Mouse (Mus musculus) heart, embryonic 12.5 days (tissue): ENCODE results near the gene Bmpr2. TPM values are rescaled to one million over a fixed set of nuclear protein-coding genes. Genes with fewer than 3 reads are reported as not detected.
"Not testable (repeated sequence)": the region's sequence is repeated elsewhere in the genome, so short reads cannot be mapped to it uniquely, and the experiment has no call there.

Experiments used
- ATAC-seq: fragments of 200-750 bp; cut with Nextera tagmentation; 2 replicates; pipeline ENCODE4 v1.8.0; 2017; ENCODE audit warnings: moderate TSS enrichment, moderate library complexity; ENCODE audit not compliant: insufficient number of reproducible peaks, low FRiP score
- H3K27ac ChIP-seq: fragments of 300-500 bp; sonication (generic); 2 replicates; pipeline ENCODE4 v1.5.1; 2016; ENCODE audit warnings: mild to moderate bottlenecking, moderate library complexity; ENCODE audit not compliant: poor library complexity, severe bottlenecking
- H3K27me3 ChIP-seq: fragments of 300-500 bp; sonication (generic); replicated peaks from 2 replicates; pipeline ENCODE4 v1.6.1; 2016; ENCODE audit warnings: mild to moderate bottlenecking, moderate library complexity
- H3K36me3 ChIP-seq: fragments of 300-500 bp; sonication (generic); 2 replicates; pipeline ENCODE4 v1.6.1; 2016; ENCODE audit warnings: mild to moderate bottlenecking, moderate library complexity
- H3K4me1 ChIP-seq: fragments of 300-500 bp; sonication (generic); replicated peaks from 2 replicates; pipeline ENCODE4 v1.6.1; 2016; ENCODE audit warnings: mild to moderate bottlenecking
- H3K4me2 ChIP-seq: fragments of 300-500 bp; sonication (generic); 2 replicates; pipeline ENCODE4 v1.6.1; 2016; ENCODE audit warnings: mild to moderate bottlenecking, moderate library complexity
- H3K4me3 ChIP-seq: fragments of 300-500 bp; sonication (generic); 2 replicates; pipeline ENCODE4 v1.5.1; 2016; ENCODE audit warnings: mild to moderate bottlenecking
- H3K9ac ChIP-seq: fragments of 300-500 bp; sonication (generic); 2 replicates; pipeline ENCODE4 v1.6.1; 2016; ENCODE audit warnings: mild to moderate bottlenecking, moderate library complexity
- H3K9me3 ChIP-seq: fragments of 300-500 bp; sonication (generic); replicated peaks from 2 replicates; pipeline ENCODE4 v1.6.1; 2016; ENCODE audit warnings: mild to moderate bottlenecking, moderate library complexity
- WGBS: fragments of 180-500 bp; shearing (Covaris S2); methylation state at CpG from one replicate; pipeline ENCODE4 v1.1.7; 2016; 5-methylcytosine and 5-hydroxymethylcytosine counted together
- polyA plus RNA-seq: library from polyadenylated mRNA; unstranded; fragments of >200 nt; fragmentation: Nextera tagmentation; extraction: Ambion mirVana; gene quantifications from 2 replicates; pipeline ENCODE4 v1.2.1, GENCODE M21; 2016

Bmpr2 gene
- 8.7 and 11.1 TPM in 2 replicates for polyA plus RNA-seq

GRCm38 (mm10) chr1:59763164-59763768 lies at the start of gene Bmpr2:
TSS of gene Bmpr2 (plus strand) at chr1:59763400.
- peak within 1 kb of the TSS; percentile 90 for H3K9ac ChIP-seq
- H3K4me3 ChIP-seq = peak within 1 kb of the TSS; percentile 79
- H3K36me3 ChIP-seq = 0 out of 2 replicates have a peak, but pooled peaks cover 2% of the 10 kb centered on the region
- under 1% methylated on average over 65 of the region's 75 CpGs for WGBS
- ATAC-seq = peak; percentile 92
- H3K4me1 ChIP-seq = peaks cover 8% of the 10 kb centered on the region; the same call in 1 of the 2 replicates
- H3K27ac ChIP-seq = peak within 1 kb of the TSS; percentile 99
- H3K9me3 ChIP-seq = no peaks in the 10 kb centered on the region
- no peaks in the 10 kb centered on the region for H3K27me3 ChIP-seq
- H3K4me2 ChIP-seq = peak within 1 kb of the TSS; percentile 84

GRCm38 (mm10) chr1:59719900-59720299 lies 43.3 kb upstream of the Bmpr2 start:
- H3K27me3 ChIP-seq = no peaks in the 10 kb centered on the region
- peaks cover 8% of the 10 kb centered on the region; the same call in 1 of the 2 replicates for H3K4me1 ChIP-seq
- WGBS = 40% methylated on average over 4 of the region's 4 CpGs
- H3K27ac ChIP-seq = no peak overlapping the region; the same call in 1 of the 2 replicates
- H3K9me3 ChIP-seq = no peaks in the 10 kb centered on the region
- no peak overlapping the region for H3K9ac ChIP-seq
- H3K4me3 ChIP-seq = no peak overlapping the region
- H3K4me2 ChIP-seq = no peak overlapping the region
- H3K36me3 ChIP-seq = peaks cover 52% of the 10 kb centered on the region
- no peak for ATAC-seq

DNA sequence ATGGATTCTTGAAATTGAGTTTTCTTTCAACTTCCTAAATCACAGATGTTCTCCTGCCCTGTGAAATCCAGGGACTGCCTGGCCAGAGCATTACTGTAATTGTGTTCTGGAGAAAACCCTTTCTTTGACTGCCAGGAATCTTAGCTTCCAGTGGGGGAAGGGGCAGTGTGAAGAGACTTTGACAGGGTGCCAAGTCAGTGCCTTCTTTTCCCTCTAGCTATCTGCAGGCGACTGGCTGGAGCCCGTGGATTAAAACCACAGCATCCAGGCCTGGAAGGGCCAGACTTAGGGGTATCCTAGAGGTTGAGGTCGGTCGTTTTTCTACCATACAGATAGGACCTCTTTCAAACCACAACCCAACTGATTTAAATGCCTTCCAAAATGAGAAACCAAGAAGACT lies 37.5 kb upstream of the Bmpr2 start:
- peaks cover 10% of the 10 kb centered on the region for H3K36me3 ChIP-seq
- H3K27ac ChIP-seq = peak overlapping the region; percentile 5; the same call in 1 of the 2 replicates
- H3K4me2 ChIP-seq = peak overlapping the region; percentile 16; the same call in 1 of the 2 replicates
- no peak overlapping the region for H3K4me3 ChIP-seq
- H3K4me1 ChIP-seq = peaks cover 8% of the 10 kb centered on the region
- 23% methylated on average over 4 of the region's 4 CpGs for WGBS
- H3K9me3 ChIP-seq = no peaks in the 10 kb centered on the region
- ATAC-seq = peak; percentile 45; the same call in 1 of the 2 replicates
- H3K27me3 ChIP-seq = no peaks in the 10 kb centered on the region
- no peak overlapping the region for H3K9ac ChIP-seq

GRCm38 (mm10) chr1:59730106-59730505 lies 33.1 kb upstream of the Bmpr2 start:
- H3K27me3 ChIP-seq = no peaks in the 10 kb centered on the region
- H3K4me2 ChIP-seq = no peak overlapping the region
- H3K36me3 ChIP-seq = no peaks in the 10 kb centered on the region
- no peak for ATAC-seq
- peaks cover 8% of the 10 kb centered on the region for H3K4me1 ChIP-seq
- 86% methylated on average over 8 of the region's 8 CpGs for WGBS
- H3K4me3 ChIP-seq = no peak overlapping the region
- no peak overlapping the region for H3K27ac ChIP-seq
- H3K9me3 ChIP-seq = no peaks in the 10 kb centered on the region
- H3K9ac ChIP-seq = no peak overlapping the region

GRCm38 (mm10) chr1:59730737-59731136 lies 32.5 kb upstream of the Bmpr2 start:
- ATAC-seq = no peak
- WGBS = 88% methylated on average over 4 of the region's 4 CpGs
- Histone ChIP-seq H3K9ac (no peak overlapping the region), H3K4me2 (no peak overlapping the region), H3K36me3 (no peaks in the 10 kb centered on the region), H3K9me3 (no peaks in the 10 kb centered on the region), H3K27me3 (no peaks in the 10 kb centered on the region), H3K4me3 (no peak overlapping the region), H3K4me1 (peaks cover 3% of the 10 kb centered on the region), H3K27ac (no peak overlapping the region)

- H3K27me3 ChIP-seq = no peaks in the 10 kb centered on the region
- no peaks in the 10 kb centered on the region for H3K36me3 ChIP-seq
- no peak overlapping the region for H3K27ac ChIP-seq
- no peak for ATAC-seq
- no peak overlapping the region for H3K4me3 ChIP-seq
- no peaks in the 10 kb centered on the region for H3K4me1 ChIP-seq
- no peaks in the 10 kb centered on the region for H3K9me3 ChIP-seq
- WGBS = 64% methylated on average over 6 of the region's 6 CpGs
- H3K4me2 ChIP-seq = no peak overlapping the region
- H3K9ac ChIP-seq = no peak overlapping the region
Measured at GRCm38 (mm10) chr1:59734076-59734475, 29.1 kb upstream of the Bmpr2 start.

- H3K9me3 ChIP-seq = no peaks in the 10 kb centered on the region
- H3K36me3 ChIP-seq = no peaks in the 10 kb centered on the region
- H3K9ac ChIP-seq = no peak overlapping the region
- no peaks in the 10 kb centered on the region for H3K4me1 ChIP-seq
- WGBS = 59% methylated on average over 6 of the region's 6 CpGs
- no peak for ATAC-seq
- H3K4me3 ChIP-seq = no peak overlapping the region
- H3K27ac ChIP-seq = no peak overlapping the region
- no peak overlapping the region for H3K4me2 ChIP-seq
- H3K27me3 ChIP-seq = no peaks in the 10 kb centered on the region
Measured at GRCm38 (mm10) chr1:59738768-59739414, 24.3 kb upstream of the Bmpr2 start.

DNA sequence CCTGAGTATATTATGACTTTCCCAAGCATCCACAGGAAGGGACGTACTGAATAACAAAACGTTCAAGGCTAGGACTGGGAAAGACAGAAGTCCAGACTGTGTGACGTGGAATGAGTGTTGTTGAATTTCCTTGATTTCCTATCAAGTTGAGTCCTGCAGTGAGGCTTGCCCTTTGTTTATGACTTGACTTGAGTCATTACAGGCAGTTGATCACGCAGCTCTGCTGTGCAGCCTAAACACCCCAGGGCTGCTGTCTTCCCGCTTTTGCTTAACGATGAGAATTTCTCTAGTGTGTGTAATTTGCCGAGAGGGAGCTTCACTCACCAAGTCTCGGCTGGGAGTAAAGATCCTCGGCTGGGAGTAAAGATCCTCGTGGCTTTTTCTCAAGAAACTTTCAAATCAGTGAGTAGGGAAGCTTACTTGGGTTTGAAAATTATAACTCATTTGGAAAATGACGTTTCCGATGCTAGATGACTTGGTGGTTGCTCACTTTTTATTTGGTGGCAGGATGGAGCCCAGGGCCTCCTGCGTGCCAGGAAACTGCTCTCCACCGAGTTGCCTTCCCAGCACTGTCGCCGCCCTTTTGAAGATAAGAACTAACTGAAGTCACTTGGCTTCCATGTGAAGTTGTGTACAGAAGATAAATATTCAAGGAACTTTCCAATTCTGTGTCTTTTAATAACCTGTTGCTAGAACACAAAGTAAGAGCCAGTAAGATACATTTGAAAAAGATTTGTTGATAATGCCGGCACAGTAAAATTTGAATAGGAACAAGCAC lies 23.4 kb upstream of the Bmpr2 start:
- Histone ChIP-seq H3K27me3 (no peaks in the 10 kb centered on the region), H3K4me2 (0 out of 2 replicates have a peak overlapping the region, but pooled peaks have one; percentile 4), H3K4me1 (no peaks in the 10 kb centered on the region), H3K36me3 (no peaks in the 10 kb centered on the region), H3K4me3 (no peak overlapping the region), H3K9ac (no peak overlapping the region), H3K9me3 (no peaks in the 10 kb centered on the region), H3K27ac (peak overlapping the region; percentile 12; the same call in 1 of the 2 replicates)
- 48% methylated on average over 17 of the region's 17 CpGs for WGBS
- no peak for ATAC-seq

DNA sequence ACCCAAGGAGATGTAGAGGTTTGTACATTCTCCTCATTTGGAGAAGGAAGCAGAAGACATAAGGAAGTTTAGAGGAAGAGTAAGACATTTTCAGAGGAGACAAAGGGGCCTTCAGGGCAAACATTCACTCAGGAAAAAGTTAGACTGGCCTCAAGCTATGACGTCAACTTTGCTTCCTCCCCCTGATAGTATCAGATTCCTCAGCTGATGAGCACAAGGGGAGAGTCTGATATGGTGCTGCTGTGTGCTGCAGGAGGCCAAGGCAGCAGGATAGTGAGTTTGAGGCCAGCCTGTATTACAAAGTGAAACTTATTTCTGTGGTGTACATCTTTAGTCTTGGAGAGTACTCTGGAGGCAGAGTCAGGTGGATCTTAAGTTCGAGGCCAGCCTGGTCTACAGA lies 14.2 kb upstream of the Bmpr2 start:
- 55% methylated on average over 2 of the region's 2 CpGs for WGBS
- Histone ChIP-seq H3K4me3 (no peak overlapping the region), H3K4me2 (no peak overlapping the region), H3K9me3 (no peaks in the 10 kb centered on the region), H3K36me3 (no peaks in the 10 kb centered on the region), H3K27ac (no peak overlapping the region), H3K27me3 (no peaks in the 10 kb centered on the region), H3K9ac (no peak overlapping the region), H3K4me1 (no peaks in the 10 kb centered on the region)
- no peak for ATAC-seq

DNA sequence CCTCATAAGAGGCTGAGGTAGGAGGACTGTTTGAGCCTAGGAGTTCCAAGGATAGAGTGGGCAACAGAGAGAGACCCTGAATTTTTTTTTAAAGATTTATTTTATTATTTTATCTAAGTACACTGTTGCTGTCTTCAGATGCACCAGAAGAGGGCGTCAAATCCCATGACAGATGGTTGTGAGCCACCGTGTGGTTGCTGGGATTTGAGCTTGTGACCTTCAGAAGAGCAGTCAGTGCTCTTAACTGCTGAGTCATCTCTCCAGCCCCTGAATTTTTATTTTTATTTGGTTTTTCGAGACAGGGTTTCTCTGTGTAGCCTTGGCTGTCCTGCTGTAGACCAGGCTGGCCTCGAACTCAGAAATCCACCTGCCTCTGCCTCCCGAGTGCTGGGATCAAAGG lies 13.5 kb upstream of the Bmpr2 start:
- not testable (repeated sequence) for H3K9me3 ChIP-seq, H3K27me3 ChIP-seq, H3K36me3 ChIP-seq, H3K9ac ChIP-seq, H3K4me2 ChIP-seq, H3K4me1 ChIP-seq, ATAC-seq, H3K27ac ChIP-seq, H3K4me3 ChIP-seq
- WGBS = 71% methylated on average over 5 of the region's 5 CpGs

DNA sequence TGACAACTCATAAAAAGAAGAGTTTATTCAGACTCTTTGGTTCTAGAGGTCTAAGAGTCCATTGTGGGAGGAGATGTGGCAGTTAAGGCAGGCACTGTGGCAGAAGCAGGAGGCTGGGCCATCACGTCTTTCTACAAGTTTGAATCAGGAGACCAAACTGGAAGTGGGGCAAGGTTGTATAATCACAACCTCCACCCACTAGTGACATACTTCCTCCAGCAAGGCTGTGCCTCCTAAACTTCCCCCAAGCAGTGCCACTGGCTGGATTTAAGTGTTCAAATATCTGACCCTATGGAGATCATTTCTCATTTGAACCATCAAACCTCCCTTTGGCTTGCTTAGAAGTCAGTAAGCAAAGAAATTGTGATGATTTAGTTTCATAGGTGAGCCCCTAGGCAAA lies 7.9 kb upstream of the Bmpr2 start:
- no peak overlapping the region for H3K27ac ChIP-seq
- no peaks in the 10 kb centered on the region for H3K4me1 ChIP-seq
- H3K4me2 ChIP-seq = no peak overlapping the region
- 76% methylated on average over 1 of the region's 1 CpGs for WGBS
- no peak overlapping the region for H3K9ac ChIP-seq
- no peaks in the 10 kb centered on the region for H3K36me3 ChIP-seq
- H3K27me3 ChIP-seq = no peaks in the 10 kb centered on the region
- H3K4me3 ChIP-seq = no peak overlapping the region
- H3K9me3 ChIP-seq = no peaks in the 10 kb centered on the region
- no peak for ATAC-seq
